In genomic region chr2:21976337-21976736, GRCm38 (mm10) we compare ENCODE assay signal across 20 mouse cellular contexts.
DNase-seq lines count a peak whose midpoint lies in the region; ATAC-seq and TF ChIP-seq lines count a peak whose summit lies in the region.
"Had no signal": no experiment of that assay in that cellular context is flagged by ENCODE, and none has a peak within 500 bp of the region (broad histone marks: within the 10 kb centered on the region; RNA-seq: fewer than 3 reads in every experiment).

No protein-coding gene starts in this region.

- H3K9ac ChIP-seq in liver, embryonic 11.5 days (ENCODE audit: low read depth, low read length) = no peak overlapping the region
- H3K9ac ChIP-seq in neural tube, embryonic 15.5 days (replicated peaks) = no peak overlapping the region
- H3K9ac ChIP-seq in kidney, embryonic 16.5 days (replicated peaks; ENCODE audit: low read length) = no peak overlapping the region
- H3K9ac ChIP-seq: embryonic facial prominence, embryonic 12.5 days; midbrain, embryonic 12.5 days had no signal

- H3K27ac ChIP-seq in liver, embryonic 11.5 days (ENCODE audit: low read depth, low read length) = no peak overlapping the region
- no peak overlapping the region for H3K27ac ChIP-seq in neural tube, embryonic 15.5 days (replicated peaks)
- H3K27ac ChIP-seq in kidney, embryonic 16.5 days (ENCODE audit: low read length) = no peak overlapping the region
- no peak overlapping the region for H3K27ac ChIP-seq in thymus, adult 2 months (ENCODE audit: control insufficient read depth, insufficient read depth, low read length)
- H3K27ac ChIP-seq: embryonic facial prominence, embryonic 12.5 days; hindbrain, postnatal 0 days; midbrain, embryonic 12.5 days; stomach, postnatal 0 days had no signal

- ATAC-seq in liver, embryonic 11.5 days (replicated peaks; ENCODE audit: low FRiP score) = peak; percentile 47; the same call in 1 of the 2 replicates
- no peak for ATAC-seq in neural tube, embryonic 15.5 days (ENCODE audit: low FRiP score)
- ATAC-seq in kidney, embryonic 16.5 days (ENCODE audit: low FRiP score, low TSS enrichment) = no peak
- ATAC-seq: CD4-positive, CD25-positive, alpha-beta regulatory T cell, adult 4 months; hindbrain, postnatal 0 days; intestine, postnatal 0 days had no signal

- no peak for TF ChIP-seq POLR2A in thymus, adult 2 months (IDR thresholded peaks at IDR 0.05; ENCODE audit: control insufficient read depth, extremely low read depth, insufficient read depth, low read length, poor library complexity)

- no peaks in the 10 kb centered on the region for H3K27me3 ChIP-seq in liver, embryonic 11.5 days (replicated peaks; ENCODE audit: control insufficient read depth, insufficient read depth, low read length)
- H3K27me3 ChIP-seq in neural tube, embryonic 15.5 days (replicated peaks) = no peaks in the 10 kb centered on the region
- no peaks in the 10 kb centered on the region for H3K27me3 ChIP-seq in kidney, embryonic 16.5 days (ENCODE audit: insufficient read depth, low read length)
- no peaks in the 10 kb centered on the region for H3K27me3 ChIP-seq in thymus, adult 2 months (ENCODE audit: control insufficient read depth, insufficient read depth, low read length)
- H3K27me3 ChIP-seq: embryonic facial prominence, embryonic 12.5 days; midbrain, embryonic 12.5 days had no signal

- DNase-seq in embryo, embryonic 10.5 days (ENCODE audit: low spot score) = peak; percentile 5
- no peak for DNase-seq in embryo, embryonic 9.5 days (ENCODE audit: extremely low spot score)
- no peak for DNase-seq in liver, embryonic 11.5 days (ENCODE audit: low spot score)
- no peak for DNase-seq in liver
- peak; percentile 26 for DNase-seq in R1 (ENCODE audit: low read depth, low spot score)
- no peak for DNase-seq in thymus, adult 2 months
- DNase-seq: adrenal gland, postnatal 36 days; cerebellum, adult 9-10 months; gastrocnemius, postnatal 25 days; kidney, postnatal 36 days; lung, adult 2 months; lung, postnatal 14 days had no signal

- H3K4me1 ChIP-seq in liver, embryonic 11.5 days (replicated peaks; ENCODE audit: control insufficient read depth, insufficient read depth, low read length) = no peaks in the 10 kb centered on the region; the same call in 1 of the 2 replicates
- H3K4me1 ChIP-seq in neural tube, embryonic 15.5 days = no peaks in the 10 kb centered on the region
- H3K4me1 ChIP-seq in kidney, embryonic 16.5 days (ENCODE audit: insufficient read depth, low read length) = no peaks in the 10 kb centered on the region
- H3K4me1 ChIP-seq in thymus, adult 2 months (replicated peaks; ENCODE audit: control insufficient read depth, insufficient read depth, low read length) = no peaks in the 10 kb centered on the region
- H3K4me1 ChIP-seq: embryonic facial prominence, embryonic 12.5 days; midbrain, embryonic 12.5 days had no signal

- H3K4me3 ChIP-seq in liver, embryonic 11.5 days (ENCODE audit: low read depth, low read length) = no peak overlapping the region
- H3K4me3 ChIP-seq in neural tube, embryonic 15.5 days (replicated peaks) = no peak overlapping the region
- no peak overlapping the region for H3K4me3 ChIP-seq in kidney, embryonic 16.5 days (ENCODE audit: low read length)
- H3K4me3 ChIP-seq in thymus, adult 2 months (ENCODE audit: control insufficient read depth, insufficient read depth, low read length) = no peak overlapping the region
- H3K4me3 ChIP-seq: embryonic facial prominence, embryonic 12.5 days; midbrain, embryonic 12.5 days had no signal

- H3K36me3 ChIP-seq in liver, embryonic 11.5 days (ENCODE audit: control insufficient read depth, insufficient read depth, low read length) = no peaks in the 10 kb centered on the region
- no peaks in the 10 kb centered on the region for H3K36me3 ChIP-seq in neural tube, embryonic 15.5 days
- H3K36me3 ChIP-seq in kidney, embryonic 16.5 days (ENCODE audit: insufficient read depth, low read length) = no peaks in the 10 kb centered on the region
- no peaks in the 10 kb centered on the region for H3K36me3 ChIP-seq in thymus, adult 2 months (ENCODE audit: control insufficient read depth, insufficient read depth, low read length)
- H3K36me3 ChIP-seq: embryonic facial prominence, embryonic 12.5 days; midbrain, embryonic 12.5 days had no signal

- TF ChIP-seq CTCF in thymus, adult 2 months (IDR thresholded peaks at IDR 0.05; ENCODE audit: borderline replicate concordance, control insufficient read depth, extremely low read depth, insufficient read depth, low read length, poor library complexity) = no peak

- no peak overlapping the region for H3K4me2 ChIP-seq in liver, embryonic 11.5 days
- no peak overlapping the region for H3K4me2 ChIP-seq in neural tube, embryonic 15.5 days
- H3K4me2 ChIP-seq in kidney, embryonic 16.5 days (replicated peaks; ENCODE audit: low read depth, low read length) = no peak overlapping the region
- H3K4me2 ChIP-seq: embryonic facial prominence, embryonic 12.5 days; midbrain, embryonic 12.5 days had no signal

- no peaks in the 10 kb centered on the region for H3K9me3 ChIP-seq in liver, embryonic 11.5 days (ENCODE audit: control insufficient read depth, low read length)
- H3K9me3 ChIP-seq in neural tube, embryonic 15.5 days (replicated peaks) = no peaks in the 10 kb centered on the region
- H3K9me3 ChIP-seq in kidney, embryonic 16.5 days (ENCODE audit: low read length) = no peaks in the 10 kb centered on the region
- H3K9me3 ChIP-seq: embryonic facial prominence, embryonic 12.5 days; midbrain, embryonic 12.5 days had no signal

Comparison
In these comparisons a context has a peak if more than half of its experiments do, and no peak if none do; other contexts are left out.
1. DNase-seq: peak in embryo, embryonic 10.5 days (single experiment) and R1 (single experiment); none in embryo, embryonic 9.5 days (single experiment), liver, embryonic 11.5 days (single experiment), liver (single experiment) and thymus, adult 2 months (single experiment).